Mouse (Mus musculus): ENCODE data around the gene Ltn1.

The Ltn1 gene

DNA sequence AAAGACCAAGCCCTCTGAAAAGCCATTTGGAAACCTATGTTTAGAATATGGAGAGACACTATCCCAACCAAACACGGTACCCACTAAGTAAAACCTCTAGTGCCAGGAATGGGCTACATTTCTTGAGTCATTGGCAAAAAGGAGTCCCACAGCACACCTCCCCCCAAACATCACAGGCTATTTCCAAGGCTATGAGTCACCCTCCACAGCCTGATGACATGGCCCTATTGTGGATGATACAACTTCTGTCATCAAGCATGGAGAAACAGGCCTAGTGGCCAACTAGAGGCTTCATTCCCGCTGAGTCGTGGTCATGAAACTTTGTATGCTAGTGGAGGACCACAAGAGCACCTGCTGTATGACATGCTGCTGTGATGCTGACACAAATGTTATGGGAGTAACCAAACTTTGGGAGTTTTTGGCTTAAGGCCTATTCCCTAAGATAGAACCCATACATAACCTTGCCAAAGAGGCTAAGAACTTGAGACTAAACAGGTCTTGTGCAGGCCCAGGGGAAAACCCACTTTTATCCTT is 44.9 kb downstream of the Ltn1 start:
- DNase-seq: no peak

DNA sequence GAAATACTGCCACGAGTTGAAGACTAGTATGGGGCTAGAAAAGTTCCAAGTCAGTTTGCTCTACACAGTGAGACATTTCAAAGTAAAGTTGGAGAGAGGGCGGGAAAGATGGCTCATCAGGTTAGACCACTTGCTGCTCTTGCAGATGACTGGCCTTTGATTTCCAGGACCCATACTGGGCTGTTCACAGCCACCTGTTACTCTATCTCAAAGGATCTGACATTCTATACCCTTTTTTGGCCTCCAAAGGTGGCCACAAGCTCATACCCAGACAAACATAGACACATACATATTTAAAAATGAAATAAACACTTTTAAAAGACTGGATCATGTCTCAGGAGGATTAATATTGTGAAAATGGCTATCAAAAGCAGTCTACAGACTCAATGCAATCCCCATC is 48.0 kb downstream of the Ltn1 start:
- DNase-seq: no peak

DNA sequence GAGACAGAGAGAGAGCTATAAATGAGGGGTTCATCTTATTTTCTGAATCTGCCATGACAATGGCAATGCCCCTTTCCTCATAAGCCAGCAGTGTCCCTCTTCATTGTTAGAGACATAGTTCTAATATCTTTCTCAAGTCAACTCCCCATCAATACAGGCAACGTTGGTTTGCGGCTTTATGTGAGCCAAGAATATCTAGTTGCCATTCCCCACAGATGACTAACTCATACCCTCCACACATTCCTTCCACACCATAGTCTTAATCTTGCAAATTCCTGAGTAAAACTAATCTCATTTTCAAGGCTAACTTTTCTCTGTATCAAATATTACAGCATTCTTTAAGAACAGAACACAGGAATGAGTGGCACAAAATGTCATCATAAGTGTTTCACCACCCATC is 49.4 kb downstream of the Ltn1 start:
- DNase-seq: no peak

DNA sequence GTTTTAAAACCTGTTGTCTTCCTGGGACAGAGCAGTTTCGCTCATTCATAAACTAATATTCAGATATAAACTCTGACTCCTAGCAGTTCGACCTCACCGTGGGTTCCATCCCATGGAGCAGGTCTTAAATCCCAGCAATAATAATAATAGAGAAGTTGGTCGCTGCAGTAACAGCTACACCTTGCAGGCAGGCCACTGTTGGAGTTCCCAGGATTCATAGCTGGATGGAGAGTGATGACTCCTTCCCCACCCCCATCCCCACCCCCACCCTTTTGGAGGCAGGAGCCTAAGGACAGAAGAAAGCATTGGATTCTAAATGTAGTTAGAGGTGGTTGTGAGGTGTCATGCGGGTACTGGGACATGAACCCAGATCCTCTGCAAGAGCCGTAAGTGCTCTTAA is 66.0 kb downstream of the Ltn1 start:
- no peak for DNase-seq

DNA sequence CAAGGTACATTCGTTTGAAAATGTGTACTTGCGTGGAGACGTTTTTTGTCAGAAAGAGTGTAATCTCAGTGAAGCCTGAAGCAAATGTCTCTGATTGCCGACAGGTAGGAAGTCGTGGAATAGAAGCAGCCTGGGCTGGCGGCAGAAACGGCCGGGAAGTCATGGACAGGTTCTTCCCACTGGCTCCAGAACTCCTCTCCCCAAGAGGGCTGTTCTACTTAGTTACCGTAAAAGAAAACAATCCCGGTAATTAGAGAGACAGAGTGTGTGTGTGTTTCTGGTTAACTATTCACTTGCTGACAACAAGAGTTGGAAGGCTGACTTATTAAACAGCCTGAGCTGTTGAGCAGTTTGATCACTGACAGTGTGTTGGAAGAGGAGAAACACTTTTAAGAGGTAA is 66.4 kb downstream of the Ltn1 start:
- DNase-seq: no peak

GRCm38 (mm10) chr16:87364231-87364630 is 68.2 kb downstream of the Ltn1 start:
- peak; percentile 82 for DNase-seq

DNA sequence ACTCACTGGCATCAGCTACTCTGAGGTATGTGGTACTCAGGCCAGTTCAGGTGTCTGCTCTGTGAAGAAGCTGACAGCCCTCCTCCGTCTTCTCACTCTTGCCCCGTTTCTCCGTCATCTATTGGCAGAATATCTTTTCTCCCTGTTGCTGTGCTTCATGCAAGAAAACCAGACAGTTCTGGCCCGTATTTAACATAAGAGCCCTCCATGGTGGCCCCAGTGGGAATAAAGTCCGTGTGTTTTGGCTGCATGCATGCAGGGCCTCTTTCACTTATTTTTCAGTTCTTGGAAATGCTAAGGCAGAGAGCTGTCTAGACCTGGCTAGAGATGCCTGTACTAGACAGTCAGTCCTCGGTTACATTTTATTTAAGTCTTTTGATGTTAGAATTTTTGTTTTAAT is 72.3 kb downstream of the Ltn1 start:
- DNase-seq: no peak

DNA sequence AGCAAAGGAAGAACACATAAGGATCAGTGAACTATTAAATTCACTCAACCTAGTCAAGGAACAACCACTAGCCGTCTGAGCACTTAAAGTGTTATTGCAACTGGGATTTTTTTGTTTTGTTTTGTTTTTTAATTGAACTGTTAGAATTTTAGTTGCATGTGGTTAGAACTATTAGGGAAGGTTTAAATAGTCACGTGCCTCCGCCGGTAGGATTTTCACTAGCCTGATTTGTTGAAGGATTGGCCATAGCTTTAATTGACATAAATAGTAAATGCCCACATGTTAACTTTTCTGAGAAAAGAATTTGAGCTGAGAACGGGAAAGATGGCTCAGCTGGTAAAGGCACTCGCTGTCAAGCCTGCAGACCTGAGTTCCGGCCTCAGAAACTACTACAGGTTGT is 77.7 kb downstream of the Ltn1 start:
- DNase-seq: no peak

DNA sequence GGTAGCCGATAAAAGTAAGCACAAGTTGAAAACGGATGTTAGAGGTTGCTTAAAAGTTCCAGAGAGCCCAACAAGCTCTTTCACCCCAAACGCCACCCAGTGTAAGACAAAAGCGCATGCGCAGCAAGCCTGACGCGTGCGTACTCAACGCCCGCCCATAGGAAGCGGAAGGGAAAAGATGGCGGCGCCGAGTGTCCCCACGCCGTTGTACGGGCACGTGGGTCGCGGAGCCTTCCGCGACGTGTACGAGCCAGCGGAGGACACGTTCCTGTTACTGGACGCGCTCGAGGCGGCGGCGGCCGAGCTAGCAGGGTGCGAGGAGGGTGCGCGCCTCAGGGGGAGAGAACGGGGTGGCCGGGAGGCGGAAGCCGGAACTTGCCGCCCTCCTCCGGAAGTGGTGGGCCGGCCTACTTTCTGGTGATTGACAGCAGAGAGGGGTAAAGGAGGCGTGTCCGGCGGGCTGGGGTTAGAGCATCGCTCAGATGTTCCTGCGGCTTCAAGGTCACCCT is 78.3 kb downstream of the Ltn1 start, which contains the start of gene N6amt1:
Gene N6amt1, plus strand, starts transcription at position 111 of the 509 bp plus-strand sequence.
- DNase-seq: peak; percentile 94

DNA sequence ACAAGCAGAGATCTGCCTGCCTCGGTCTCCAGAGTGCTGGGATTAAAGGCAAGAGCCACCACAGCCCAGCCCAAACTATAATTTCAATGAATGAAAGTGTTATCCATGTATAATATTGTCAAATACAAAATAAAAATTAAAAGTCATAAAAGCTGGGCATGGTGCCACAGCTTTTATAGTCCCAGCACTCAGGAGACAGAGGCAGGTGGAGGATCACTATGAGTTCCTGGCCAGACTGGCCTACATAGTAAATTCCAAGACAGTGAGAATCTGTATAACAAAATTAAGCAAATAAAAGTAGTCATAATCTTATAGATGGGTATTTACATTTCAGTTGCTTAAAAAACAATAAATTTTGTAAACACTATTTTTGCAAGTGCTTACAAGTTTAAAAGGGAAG is 78.8 kb downstream of the Ltn1 start:
- DNase-seq: no peak

- no peak for DNase-seq
Observed at GRCm38 (mm10) chr16:87351386-87352105, 80.9 kb downstream of the Ltn1 start.

DNA sequence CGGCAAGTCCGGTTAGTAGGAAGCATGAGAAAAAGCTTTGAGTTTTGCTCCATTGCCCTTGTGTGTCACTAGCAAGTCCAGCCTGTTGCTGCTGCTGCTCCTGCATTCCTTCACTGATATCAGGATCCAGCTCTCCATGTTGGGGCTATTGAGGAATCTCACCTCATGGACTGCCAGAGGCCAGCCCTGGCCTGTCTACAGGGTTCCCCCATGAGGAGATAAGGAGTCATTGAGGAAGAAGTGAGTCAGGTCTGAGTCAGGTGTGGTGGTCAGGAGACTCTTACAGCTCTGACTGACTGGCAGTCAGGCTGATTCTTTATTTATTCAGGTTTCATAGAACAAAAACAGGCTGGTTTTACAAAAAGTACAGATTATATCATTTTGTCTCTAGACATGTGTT is 84.3 kb downstream of the Ltn1 start:
- no peak for DNase-seq

DNA sequence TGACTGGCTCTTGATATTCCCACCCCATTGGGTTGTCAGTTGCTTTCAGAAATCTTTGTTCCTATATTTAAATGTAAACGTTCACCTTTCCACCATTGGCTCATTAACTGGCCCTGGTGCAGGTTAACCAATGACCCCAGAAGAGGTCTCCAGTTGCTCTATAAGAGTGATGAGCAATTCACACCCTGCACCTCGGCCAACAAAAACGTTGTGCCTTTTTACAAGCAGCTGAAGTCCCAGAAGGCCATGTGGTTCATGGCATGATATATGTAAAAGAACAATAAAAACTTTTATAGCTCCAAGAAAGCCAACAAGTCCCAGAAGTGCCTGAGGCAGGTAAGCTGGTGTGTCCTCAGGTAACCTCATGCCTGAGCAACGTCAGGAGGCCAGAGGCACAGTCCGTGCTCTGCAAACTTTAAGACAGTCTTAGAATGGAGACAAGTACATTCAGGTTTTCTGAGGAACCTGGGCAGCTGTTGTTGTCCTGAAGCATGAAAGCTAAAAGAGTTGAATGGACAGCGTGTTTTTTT is 91.3 kb downstream of the Ltn1 start:
- DNase-seq: no peak

- no peak for DNase-seq
Observed at GRCm38 (mm10) chr16:87334756-87335155, 97.7 kb downstream of the Ltn1 start.

- DNase-seq: no peak
Observed at GRCm38 (mm10) chr16:87329986-87330385, 102.4 kb downstream of the Ltn1 start.

Data from cerebellum, adult 9-10 months (tissue).